Mouse (Mus musculus) ovary, postnatal 14 days (tissue): ENCODE data around the gene Scgb1b15.
"Not testable (repeated sequence)": the region's sequence is repeated elsewhere in the genome, so short reads cannot be mapped to it uniquely, and the experiment has no call there.

Source experiments
- DNase-seq: peaks from one replicate; pipeline ENCODE4 v3.0.0; 2022; ENCODE audit warnings: low spot score

Scgb1b15 gene

DNA sequence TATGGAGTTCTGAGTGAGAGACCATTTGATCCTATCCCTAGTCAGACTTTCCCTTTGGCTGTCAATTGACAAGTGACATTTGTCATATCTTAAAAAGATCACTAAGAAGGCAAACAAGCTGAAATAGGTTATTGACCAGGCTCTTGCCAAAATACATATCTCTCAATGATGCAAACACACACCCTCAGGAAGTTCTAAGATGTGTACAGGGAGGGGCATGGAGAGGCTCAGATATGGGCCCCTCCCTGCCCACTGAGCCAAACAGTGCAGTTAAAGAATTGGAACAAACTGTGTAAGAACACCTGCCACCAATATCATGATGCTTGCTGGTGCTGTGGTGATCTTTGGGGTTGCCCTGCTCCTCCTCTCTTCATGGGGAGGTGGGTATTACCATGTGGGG lies at the start of gene Scgb1b15:
TSS of gene Scgb1b15 (plus strand) at position 301 of the 400 bp plus-strand sequence.
- not testable (repeated sequence) for DNase-seq

DNA sequence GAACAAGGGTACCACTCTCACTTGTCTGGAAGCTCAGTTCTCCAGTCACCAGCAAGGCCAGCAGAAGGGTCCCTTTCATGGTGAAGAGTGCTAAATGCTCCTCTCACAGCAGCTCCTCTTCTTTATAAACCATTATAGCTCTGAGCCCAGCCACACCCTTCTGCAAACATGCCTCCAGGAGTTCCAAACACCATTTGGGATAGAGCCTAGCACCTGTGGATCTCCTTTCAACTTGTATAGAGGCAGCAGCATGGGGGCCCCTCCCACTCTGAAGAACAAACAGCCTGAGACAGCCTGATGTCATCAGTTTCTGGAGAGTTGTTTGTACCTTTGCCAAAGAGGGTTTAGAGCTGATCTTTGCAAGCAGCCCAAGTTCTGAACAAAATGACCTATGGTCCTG lies 6.8 kb upstream of the Scgb1b15 start, which contains the start of gene Scgb2b15:
TSS of gene Scgb2b15 (minus strand) at position 101 of the 400 bp plus-strand sequence.
- not testable (repeated sequence) for DNase-seq
